Mouse (Mus musculus) heart, postnatal 10 days (tissue): ENCODE measurements around the gene Shisal2a. TPM values are rescaled to one million over a fixed set of nuclear protein-coding genes. Genes with fewer than 3 reads are reported as not detected.

Source experiments
- DNase-seq, 2 experiments: peaks; one replicate each; pipeline ENCODE4 v3.0.0; 2021
- intact Hi-C: fragments of 180-260 bp; cut with DNase I; formaldehyde crosslinking; loops from one replicate; pipeline ENCODE4 v1.15.1; 2025
- total RNA-seq, 2 experiments: library from RNA; stranded (reverse); gene quantifications; 2 replicates each; pipeline ENCODE4 v1.2.3; 2021

The Shisal2a gene
- not detected for total RNA-seq

DNA sequence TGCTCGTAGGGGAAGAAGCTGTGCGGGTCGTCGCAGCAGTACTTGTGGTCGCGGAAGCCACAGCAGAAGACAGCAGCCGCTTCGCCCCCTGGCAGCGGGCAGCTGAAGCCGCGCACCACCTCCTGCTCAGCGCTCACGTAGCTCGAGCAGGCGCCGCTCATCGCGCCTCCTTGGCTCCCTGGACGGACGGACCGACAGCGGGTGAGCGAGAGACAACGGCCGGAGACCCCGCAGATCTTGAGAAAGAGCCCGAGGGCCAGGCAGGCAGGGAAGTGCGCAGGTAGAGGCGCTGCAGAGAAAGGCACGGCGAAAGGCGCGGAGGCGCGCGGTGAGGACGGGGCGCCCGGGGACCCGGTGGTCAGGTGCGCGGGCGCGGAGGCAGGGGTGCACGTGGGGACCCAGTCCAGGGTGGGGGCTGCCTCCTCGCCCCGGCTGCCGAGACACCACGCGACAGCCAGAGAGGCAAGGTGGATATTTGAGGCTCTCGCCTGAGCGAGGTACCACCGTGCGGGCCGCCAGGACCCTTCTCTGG, at the start of gene Shisal2a:
Gene Shisal2a, minus strand, starts transcription at position 167 of the 532 bp plus-strand sequence.
- peak; percentile 18 to 38 for DNase-seq
- intact Hi-C loops, result loop anchor here (2.0 kb wide), 1 partner anchor 40 kb away; no protein-coding TSS in a partner anchor

DNA sequence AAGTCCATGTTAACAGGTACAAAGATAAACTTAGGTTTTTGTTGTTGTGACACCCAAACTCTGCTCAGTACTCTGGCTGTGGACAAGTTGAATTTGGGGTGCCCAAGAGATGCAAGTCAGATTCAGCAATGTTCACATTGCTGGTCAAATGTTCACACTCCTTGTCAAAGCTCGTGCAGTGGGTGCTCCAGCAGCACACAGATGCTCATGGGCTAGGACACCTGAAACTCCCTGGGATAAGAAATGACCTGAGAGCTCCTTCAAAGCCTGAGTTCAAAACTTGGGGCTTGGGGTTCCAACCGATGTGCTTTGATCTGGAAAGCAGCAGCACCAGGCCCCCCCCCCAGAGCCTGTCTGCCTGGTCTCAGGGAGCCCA, 48.4 kb upstream of the Shisal2a start:
- no peak for DNase-seq
- intact Hi-C loops, result no loop called here

DNA sequence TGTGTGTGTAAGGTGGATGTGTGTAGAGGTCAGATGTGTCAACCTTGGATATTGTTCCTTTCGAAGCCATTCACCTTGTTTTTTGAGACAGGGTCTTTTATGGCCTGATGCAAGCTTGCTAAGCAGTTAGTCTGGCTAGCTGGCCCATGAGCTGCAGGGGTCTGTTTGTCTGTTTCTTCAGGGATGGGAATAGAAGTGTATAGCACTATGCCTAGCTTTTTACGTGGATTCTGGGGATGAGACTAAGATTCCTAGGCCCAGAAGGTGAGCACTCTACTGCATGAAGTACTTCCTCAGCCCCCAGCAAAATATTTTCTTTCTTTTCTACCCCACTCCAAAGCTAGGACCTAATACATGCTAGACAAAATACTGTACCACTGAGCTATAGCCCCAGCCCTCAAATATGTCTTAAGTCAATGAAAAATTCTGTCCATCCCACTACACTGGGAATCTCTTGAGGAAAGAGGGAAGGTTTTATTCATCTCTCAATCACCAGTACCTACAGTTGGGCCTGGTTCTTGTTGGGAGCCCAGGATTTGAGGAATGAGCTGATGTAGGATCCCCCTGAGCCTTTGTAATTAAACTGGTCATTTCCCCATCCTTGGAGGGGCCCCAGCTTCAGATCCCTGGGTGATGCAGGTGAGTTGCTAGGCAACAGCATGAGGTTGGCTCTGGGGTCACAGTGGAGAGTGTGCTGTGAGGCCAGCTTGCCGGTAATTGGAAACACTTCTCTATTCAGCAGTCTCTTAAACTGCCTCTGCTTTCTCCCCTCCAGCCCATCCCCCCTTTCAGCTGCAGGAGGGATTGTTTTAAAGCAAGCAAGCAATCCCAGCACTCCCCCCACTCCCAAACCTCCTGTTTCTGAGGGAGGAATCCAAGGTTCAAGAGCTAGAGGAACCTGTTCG, 47.8 kb upstream of the Shisal2a start:
- intact Hi-C loops, result no loop called here
- no peak for DNase-seq

DNA sequence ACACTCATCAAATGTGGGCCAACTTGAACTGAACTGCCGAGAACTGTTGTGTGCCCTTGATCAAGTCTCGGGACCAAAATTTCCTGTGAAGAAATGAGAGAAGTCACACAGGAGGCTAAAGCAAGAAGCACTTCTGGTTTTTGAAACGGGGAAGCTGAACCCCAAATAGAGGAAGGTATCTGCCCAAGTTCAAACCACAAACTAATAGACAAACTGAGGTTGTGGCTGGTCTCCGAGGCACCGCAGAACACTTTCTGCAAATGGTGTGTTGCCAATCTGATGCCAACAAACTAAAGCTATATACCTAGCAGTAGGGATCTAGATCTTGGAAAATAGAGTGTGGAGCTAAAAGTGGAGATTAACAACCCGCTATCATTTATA, 45.2 kb upstream of the Shisal2a start:
- no peak for DNase-seq
- intact Hi-C loops, result no loop called here

DNA sequence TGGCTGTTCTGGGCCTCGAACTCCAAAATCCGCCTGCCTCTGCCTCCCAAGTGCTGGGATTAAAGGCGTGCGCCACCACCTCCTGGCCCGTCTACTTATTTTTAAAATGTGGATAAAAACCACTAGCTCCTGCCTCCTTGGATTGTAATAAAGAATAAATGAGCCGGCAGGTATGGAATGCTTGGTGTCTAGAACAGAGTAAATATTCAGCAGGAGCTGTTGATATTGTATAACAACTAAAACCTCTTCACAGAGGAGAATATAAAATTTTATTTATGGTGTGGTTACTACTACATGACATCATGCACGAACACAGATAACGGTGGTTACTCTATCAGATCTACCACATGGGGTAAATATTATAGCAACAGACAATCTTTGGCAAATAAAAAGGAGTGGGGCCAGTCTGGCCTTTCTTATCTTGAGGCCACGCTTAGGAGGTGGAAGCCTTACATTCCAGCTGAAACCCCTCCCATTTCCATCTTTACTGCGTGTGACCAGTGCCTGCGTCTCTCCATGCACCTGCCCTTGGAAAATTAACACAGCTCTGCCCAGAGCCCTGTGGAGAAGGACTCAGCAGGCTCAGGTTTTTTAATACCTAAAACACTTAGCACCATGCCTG, 44.7 kb upstream of the Shisal2a start:
- DNase-seq, result no peak
- intact Hi-C loops, result no loop called here

DNA sequence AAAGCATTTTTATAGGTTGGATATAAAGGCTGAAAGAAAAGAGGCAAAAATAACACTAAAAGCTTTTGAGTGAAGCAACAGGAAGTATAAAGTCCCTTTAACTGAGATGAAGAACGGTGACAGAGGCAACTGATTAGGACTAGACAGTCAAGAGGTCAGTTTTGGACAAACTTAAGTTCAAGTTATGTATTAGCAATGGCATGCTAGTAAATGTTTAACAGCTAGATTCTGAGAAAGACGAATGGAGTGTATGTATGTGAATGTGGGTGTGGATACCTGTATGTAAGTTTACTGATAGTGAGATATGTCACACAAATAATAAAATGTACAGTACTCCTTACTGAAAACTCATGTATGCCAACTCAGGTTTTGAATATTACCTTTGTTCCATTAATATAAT, 41.4 kb upstream of the Shisal2a start:
- intact Hi-C loops, result no loop called here
- DNase-seq, result no peak

DNA sequence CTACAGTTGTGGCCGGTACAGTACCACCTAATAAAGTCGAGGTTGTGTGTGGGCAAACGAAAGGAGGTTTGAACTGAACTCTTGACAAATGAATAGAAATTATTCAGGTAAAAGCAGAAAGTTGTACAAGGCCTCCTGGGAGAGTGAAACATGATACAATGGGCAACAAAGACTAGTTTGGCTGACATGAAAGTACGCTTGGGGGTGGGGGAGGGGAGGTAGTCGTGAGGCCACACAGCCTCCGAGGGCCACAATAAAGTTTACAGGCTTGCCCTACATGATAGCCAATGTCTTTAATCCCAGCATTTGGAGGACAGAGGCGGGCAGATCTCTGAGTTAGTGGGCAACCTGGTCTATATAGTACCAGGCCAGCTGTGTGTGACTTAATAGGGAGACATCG, 24.5 kb upstream of the Shisal2a start:
- DNase-seq, result no peak
- intact Hi-C loops, result loop anchor here (5.0 kb wide), 1 partner anchor 50 kb away; no protein-coding TSS in a partner anchor

DNA sequence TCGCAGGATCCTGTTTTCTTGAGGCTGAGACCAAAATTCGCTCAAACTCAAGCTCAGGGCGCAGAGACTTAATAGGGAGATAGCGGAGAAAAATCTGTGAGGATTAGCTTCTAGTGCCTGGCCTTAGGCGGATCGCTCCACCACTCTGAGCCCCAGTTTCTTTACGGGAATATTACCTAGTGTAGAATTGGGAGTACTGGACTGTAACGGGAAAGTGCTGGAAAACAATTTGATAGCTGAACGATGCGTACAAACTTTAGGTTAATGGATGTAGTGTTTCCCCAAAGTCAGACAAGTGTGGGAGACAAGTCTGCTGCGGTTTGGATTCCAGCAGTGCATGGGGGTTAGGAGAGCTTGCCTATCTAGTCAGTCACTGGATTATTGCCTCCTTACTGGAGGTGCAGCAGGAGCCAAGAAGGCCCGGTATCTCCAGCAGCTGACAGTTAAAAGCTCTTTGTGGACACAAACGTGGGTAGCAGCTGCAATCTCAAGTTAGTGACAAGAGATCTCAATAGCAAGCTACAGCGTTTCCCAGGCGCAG, 23.8 kb upstream of the Shisal2a start, which contains the start of gene Gpx7:
Gene Gpx7, minus strand, starts transcription at position 101 of the 541 bp plus-strand sequence.
- intact Hi-C loops, result loop anchor here (1.0 to 5.0 kb wide), 2 partner anchors 50 to 52 kb away; partner anchors contain the start of gene Tut4
- peak; percentile 37 to 46 for DNase-seq

DNA sequence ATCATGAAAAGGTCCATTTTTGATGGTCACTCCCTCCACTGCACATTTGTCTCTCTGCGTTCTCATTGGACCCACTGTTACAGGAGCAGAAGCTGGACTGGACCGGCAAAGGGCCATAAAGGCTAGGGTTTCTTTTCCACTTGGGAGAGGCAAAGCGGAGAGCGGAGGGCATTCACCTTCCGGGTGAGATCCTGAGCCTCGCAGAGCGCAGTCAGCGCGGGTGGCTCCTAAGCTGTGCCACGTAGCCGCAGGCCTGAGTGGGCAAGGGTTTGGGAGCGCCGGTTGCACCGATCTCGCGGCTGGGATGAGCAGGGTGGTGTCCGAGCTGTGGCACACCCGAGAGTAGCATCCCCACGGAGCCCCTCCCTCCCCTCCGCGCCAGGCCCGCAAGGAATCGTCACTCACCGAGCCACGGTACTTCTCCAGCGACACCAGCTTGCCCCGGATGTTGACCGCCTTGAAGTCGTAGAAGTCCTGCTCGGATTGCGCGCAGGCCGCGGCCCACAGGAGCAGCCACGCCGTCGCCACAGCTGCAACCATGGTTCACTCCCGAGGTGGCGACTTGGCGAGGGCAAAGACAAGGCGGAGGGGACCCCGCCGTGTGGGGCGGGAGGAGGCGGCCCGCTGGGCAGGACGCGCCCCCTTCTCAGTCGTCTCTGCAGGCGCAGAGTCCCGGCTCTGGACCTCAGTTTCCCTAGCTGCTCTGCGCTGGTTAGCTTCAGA, 23.1 kb upstream of the Shisal2a start:
- intact Hi-C loops, result loop anchor here (1.0 to 5.0 kb wide), 2 partner anchors 49 to 53 kb away; partner anchors contain the start of gene Tut4
- DNase-seq, result peak; percentile 80 to 83

DNA sequence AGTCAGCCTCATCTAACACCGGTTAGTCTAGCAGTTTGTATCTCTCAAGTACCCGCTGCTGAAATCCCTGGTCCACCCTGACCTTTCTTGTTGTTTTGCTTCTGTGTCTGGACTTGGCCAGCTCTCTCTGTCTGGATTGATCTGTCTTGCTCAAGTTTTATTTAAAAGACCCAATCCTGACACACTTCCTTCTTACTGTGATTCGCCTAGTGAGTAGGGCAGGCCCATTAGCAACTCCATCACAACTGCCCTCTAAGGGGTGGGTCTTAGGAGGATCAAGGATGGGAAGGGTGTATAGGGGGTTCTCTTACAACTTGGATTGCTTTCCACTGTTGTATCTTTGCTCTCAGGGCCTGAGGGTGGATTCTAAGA, 22.6 kb upstream of the Shisal2a start:
- DNase-seq, result no peak
- intact Hi-C loops, result loop anchor here (1.0 to 5.0 kb wide), 3 partner anchors 15 to 54 kb away; partner anchors contain the start of gene Tut4

DNA sequence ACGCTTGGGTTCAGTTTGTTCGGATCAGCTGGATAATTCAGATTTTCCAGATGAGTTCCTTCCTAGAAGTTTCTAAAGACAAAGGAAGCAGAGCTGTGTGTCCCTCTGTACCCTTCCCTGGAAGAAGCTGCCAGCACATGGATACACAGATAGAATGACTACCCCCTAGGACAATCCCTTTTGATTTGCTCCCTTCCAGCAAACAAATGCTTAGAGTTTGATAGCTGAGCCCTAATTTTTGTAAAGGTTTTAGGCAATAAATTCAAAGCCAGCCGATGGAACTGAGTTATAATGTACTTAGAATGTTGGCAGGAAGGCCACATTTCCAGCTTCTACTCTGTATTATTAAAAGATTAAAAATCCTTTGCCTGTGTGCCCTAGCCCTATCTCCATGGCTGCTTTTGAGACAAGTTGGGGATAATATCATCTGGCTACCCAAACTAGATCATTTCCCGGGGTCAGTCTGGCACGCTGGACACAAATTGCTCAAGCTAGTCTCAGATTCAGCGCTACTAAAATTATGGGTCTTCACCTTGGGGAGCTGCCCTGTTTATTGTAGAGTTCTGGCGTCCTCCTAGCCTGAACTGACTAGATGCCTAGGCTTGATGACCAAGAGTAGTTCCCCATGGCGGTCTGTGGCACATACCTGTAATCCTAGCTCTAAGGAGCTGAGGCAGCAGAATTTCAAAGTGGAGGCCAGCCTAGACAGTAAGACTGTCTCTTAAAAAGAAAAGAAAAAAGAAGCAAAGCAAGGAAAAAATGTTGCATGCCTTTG, 20.9 kb upstream of the Shisal2a start:
- no peak for DNase-seq
- intact Hi-C loops, result loop anchor here (2.0 to 5.0 kb wide), 2 partner anchors 13 to 572 kb away; no protein-coding TSS in a partner anchor

DNA sequence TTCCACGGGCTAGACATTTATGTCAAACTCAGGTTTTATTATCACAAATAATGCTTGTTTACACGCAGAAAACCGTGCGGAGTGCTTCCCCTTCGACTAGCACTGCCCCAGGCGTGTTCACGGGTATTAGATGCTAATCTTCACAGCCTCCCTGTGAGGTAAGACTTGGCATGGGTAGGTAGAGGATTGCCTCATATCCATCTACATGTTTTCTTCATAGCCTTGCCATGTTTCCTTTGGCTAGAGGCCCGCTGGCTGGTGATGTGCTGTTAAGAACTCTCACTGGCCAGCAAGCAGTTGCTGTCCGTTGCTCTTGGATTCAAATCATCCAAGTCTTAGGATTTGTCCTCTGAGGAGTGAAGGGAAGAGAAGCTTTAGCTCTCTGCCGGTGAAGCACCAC, 17.2 kb upstream of the Shisal2a start:
- intact Hi-C loops, result loop anchor here (5.0 kb wide), 1 partner anchor 568 kb away; no protein-coding TSS in a partner anchor
- DNase-seq, result no peak

DNA sequence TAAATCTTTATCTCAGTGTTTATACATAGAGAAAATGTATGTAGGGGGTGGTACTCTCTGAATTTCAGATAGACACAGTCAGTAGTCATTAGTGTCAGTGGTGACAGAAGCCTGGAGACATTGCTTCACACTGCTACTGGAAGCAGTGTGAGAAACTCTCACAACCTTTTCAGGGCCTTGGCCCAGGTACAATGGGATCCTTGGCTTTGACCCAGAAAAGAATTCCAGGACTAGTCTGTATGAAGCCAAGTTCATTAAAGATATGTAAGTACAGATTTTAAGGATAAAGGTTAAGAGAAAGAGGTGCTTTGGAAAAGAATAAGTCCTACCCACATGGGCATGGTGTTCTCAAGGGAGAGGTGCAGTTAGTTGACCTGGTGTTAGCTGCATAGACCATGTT, 11.1 kb upstream of the Shisal2a start:
- DNase-seq, result no peak
- intact Hi-C loops, result no loop called here

DNA sequence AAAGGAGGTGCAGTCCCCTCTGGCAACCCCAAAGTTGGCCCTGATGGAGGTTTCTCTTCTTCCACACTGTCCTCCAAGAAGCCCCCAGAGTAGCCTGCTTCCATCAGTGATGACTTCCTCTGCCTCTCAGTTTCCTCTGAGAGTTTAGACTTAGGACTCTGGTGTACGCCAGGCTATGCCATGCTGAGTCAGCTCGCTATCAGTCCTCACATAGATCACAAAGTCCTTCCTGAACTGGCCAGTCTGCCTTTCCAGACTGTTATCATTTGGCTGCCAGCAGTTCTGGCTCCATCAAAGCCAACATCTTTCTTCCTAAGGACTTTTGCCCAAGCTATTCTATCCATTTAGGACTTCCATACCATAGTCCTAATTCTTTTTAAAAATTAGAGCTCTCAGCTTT, 9.4 kb upstream of the Shisal2a start:
- no peak for DNase-seq
- intact Hi-C loops, result no loop called here

DNA sequence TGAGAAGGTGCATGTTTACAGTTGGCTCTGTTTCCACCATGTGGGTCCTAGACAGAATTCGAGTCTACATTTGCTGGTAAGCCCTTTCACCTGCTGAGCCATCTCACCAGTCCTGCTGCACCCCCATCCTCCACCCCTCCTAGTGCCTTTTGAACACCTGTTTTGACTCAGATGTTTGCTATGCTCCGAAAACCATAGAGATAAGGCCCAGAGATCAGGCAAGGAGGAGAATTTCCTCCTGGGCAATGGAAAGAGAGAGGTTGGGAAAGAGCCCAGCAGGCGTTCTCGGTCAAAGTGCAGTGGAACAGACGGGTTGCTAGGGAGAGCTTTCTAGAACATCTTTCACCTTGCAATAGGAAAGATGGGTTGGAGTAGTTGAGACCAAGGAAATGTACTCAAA, 8.0 kb upstream of the Shisal2a start:
- intact Hi-C loops, result loop anchor here (2.0 kb wide), 1 partner anchor 14 kb away; no protein-coding TSS in a partner anchor
- no peak for DNase-seq

DNA sequence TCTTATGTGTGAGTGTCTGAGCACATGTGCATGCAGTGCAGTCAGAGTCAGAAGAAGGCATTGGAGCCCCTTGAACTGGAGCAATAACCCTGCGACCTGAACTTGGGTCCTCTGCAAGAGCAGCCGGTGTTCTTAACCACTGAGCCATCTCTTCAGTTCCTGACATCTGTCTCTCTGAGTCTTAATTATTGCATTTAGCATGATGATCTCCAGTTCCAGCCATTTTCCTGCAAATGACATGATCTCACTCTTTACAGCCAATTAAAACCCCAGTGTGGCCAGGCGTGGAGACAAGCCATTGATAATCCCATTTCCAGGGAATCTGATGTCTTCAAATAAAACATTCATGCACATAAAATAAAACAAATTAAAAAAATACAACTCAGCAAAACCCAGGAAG, 5.6 kb upstream of the Shisal2a start:
- intact Hi-C loops, result no loop called here

DNA sequence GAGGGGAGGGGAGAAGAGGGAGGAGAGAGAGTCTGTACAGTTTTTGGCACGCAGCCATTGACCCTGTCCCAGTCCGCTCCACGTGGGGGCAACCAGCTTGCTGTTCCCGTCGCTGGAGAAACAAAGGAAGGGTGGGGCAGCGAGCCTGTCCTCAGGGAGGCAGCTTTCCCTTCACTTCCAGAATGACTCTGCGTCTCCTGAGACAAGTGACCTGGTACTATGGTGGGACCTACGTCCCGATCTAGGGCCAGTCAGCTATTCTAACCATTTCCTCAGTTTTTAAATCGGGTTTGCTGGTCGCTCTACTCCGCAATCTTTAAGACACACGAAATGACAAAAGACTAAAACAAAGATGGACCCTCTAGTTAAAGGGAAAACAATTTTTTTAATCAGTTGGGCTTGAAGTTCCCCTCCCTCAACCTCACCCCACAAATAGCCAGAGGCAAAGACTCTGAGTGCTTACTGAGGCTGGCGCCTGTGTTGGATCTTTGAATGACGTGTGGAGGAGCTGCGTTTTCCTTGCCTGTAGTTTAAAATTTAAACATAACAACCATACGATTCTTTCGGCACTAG, 4.6 kb upstream of the Shisal2a start:
- intact Hi-C loops, result loop anchor here (1.0 kb wide), 1 partner anchor 72 kb away; the partner anchor contains the start of gene Tut4
- peak; percentile 88 to 89 for DNase-seq

More for the DNA sequence above, 5.6 kb upstream of the Shisal2a start:
- DNase-seq, result no peak

DNA sequence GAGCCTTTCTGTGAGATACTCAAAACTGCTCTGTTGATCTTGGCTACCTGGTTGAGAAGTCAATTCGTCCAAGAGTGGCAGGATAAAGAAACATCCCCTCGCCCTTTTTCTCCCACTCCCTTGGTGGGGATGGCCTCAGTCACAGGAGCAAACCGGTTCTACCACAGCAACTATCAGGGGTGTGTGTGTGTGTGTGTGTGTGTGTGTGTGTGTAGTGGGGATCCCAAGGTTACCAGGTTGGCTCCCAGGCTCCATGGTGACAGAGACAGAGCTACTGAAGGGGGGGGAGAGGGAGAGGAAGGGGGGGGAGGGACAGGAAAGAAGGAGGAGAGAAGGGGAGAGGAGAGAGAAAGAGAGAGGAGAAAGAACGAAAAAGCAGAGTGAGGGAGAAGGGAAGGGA, 4.0 kb upstream of the Shisal2a start:
- intact Hi-C loops, result loop anchor here (1.0 kb wide), 1 partner anchor 72 kb away; the partner anchor contains the start of gene Tut4
- peak in 1 of 2 experiments; percentile 27 for DNase-seq

DNA sequence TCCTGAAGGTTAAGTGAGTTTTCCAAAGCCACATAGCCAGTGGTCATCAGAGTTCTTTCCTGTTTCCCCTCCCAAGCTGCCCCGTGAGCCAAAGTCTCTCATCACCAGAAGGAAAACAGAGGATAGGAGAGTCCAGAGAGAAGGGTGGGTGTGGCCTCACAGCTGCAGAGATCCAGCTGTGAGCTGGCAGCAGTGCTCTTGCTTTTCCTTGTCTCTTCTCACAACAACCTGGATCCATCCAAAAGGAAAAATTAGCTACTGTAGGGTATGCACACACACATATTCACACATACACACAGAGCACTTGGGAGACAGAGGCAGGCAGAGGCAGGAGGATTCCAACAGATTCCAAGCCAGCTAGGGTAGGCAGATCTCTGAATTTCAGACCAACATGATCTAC, 2.9 kb upstream of the Shisal2a start:
- intact Hi-C loops, result no loop called here
- DNase-seq, result peak in 1 of 2 experiments; percentile 44
